Mouse (Mus musculus): ENCODE measurements at regions not wholly inside any gene's neighbourhood (a gene's known extent, or its start where the extent isn't known, plus 50 kb on each side); places are given as distances from the start of the nearest gene placed in this dataset.
A peak's percentile ranks its signal among the peaks of the same experiment; 100 is the strongest.

GRCm38 (mm10) chr9:113438394-113438793 lies 269.7 kb downstream of the Pdcd6ip start:
- no peaks in the 10 kb centered on the region for H3K27me3 ChIP-seq
- 56% methylated on average over 7 of the region's 7 CpGs for WGBS
- no peaks in the 10 kb centered on the region for H3K4me1 ChIP-seq
- no peak overlapping the region for H3K4me3 ChIP-seq
- H3K36me3 ChIP-seq (ENCODE audit: poor library complexity, severe bottlenecking), result no peaks in the 10 kb centered on the region
- H3K9me3 ChIP-seq (replicated peaks), result no peaks in the 10 kb centered on the region
- no peak for ATAC-seq
- no peak overlapping the region for H3K27ac ChIP-seq
- H3K9ac ChIP-seq, result no peak overlapping the region
- no peak overlapping the region for H3K4me2 ChIP-seq

GRCm38 (mm10) chr9:113435921-113436320 lies 272.1 kb downstream of the Pdcd6ip start:
- no peak overlapping the region for H3K4me2 ChIP-seq
- H3K36me3 ChIP-seq (ENCODE audit: poor library complexity, severe bottlenecking), result no peaks in the 10 kb centered on the region
- no peaks in the 10 kb centered on the region for H3K4me1 ChIP-seq
- no peak overlapping the region for H3K4me3 ChIP-seq
- ATAC-seq, result no peak
- H3K9me3 ChIP-seq (replicated peaks), result no peaks in the 10 kb centered on the region
- H3K27ac ChIP-seq, result no peak overlapping the region
- H3K9ac ChIP-seq, result no peak overlapping the region
- H3K27me3 ChIP-seq, result no peaks in the 10 kb centered on the region

GRCm38 (mm10) chr9:113433424-113433823 lies 274.6 kb downstream of the Pdcd6ip start:
- ATAC-seq, result no peak
- Histone ChIP-seq H3K27me3 (no peaks in the 10 kb centered on the region), H3K4me1 (no peaks in the 10 kb centered on the region), H3K27ac (no peak overlapping the region), H3K9ac (no peak overlapping the region), H3K36me3 (ENCODE audit: poor library complexity, severe bottlenecking) (no peaks in the 10 kb centered on the region), H3K9me3 (replicated peaks) (no peaks in the 10 kb centered on the region), H3K4me3 (no peak overlapping the region), H3K4me2 (no peak overlapping the region)
- 83% methylated on average over 4 of the region's 4 CpGs for WGBS

- Histone ChIP-seq H3K36me3 (ENCODE audit: poor library complexity, severe bottlenecking) (no peaks in the 10 kb centered on the region), H3K9me3 (replicated peaks) (no peaks in the 10 kb centered on the region), H3K9ac (no peak overlapping the region), H3K27ac (0 out of 2 replicates have a peak overlapping the region, but pooled peaks have one; percentile 3), H3K27me3 (no peaks in the 10 kb centered on the region), H3K4me1 (no peaks in the 10 kb centered on the region), H3K4me2 (no peak overlapping the region), H3K4me3 (no peak overlapping the region)
- ATAC-seq, result no peak
- 89% methylated on average over 9 of the region's 9 CpGs for WGBS
Measured at GRCm38 (mm10) chr9:113432601-113433179, 275.4 kb downstream of the Pdcd6ip start.

GRCm38 (mm10) chr9:113430411-113430810 lies 277.6 kb downstream of the Pdcd6ip start:
- H3K4me1 ChIP-seq, result no peaks in the 10 kb centered on the region
- H3K4me3 ChIP-seq, result no peak overlapping the region
- ATAC-seq, result no peak
- no peaks in the 10 kb centered on the region for H3K36me3 ChIP-seq (ENCODE audit: poor library complexity, severe bottlenecking)
- H3K27ac ChIP-seq, result no peak overlapping the region
- H3K9me3 ChIP-seq (replicated peaks), result no peaks in the 10 kb centered on the region
- no peak overlapping the region for H3K9ac ChIP-seq
- no peaks in the 10 kb centered on the region for H3K27me3 ChIP-seq
- 88% methylated on average over 4 of the region's 4 CpGs for WGBS
- H3K4me2 ChIP-seq, result no peak overlapping the region

- no peaks in the 10 kb centered on the region for H3K27me3 ChIP-seq
- no peak for ATAC-seq
- no peaks in the 10 kb centered on the region for H3K9me3 ChIP-seq (replicated peaks)
- H3K27ac ChIP-seq, result no peak overlapping the region
- H3K4me3 ChIP-seq, result no peak overlapping the region
- H3K36me3 ChIP-seq (ENCODE audit: poor library complexity, severe bottlenecking), result no peaks in the 10 kb centered on the region
- no peaks in the 10 kb centered on the region for H3K4me1 ChIP-seq
- H3K4me2 ChIP-seq, result no peak overlapping the region
- WGBS, result 85% methylated on average over 4 of the region's 4 CpGs
- H3K9ac ChIP-seq, result no peak overlapping the region
Measured at GRCm38 (mm10) chr9:113427281-113427680, 280.8 kb downstream of the Pdcd6ip start.

GRCm38 (mm10) chr9:113426324-113426723 lies 281.7 kb downstream of the Pdcd6ip start:
- Histone ChIP-seq H3K4me3 (no peak overlapping the region), H3K4me1 (no peaks in the 10 kb centered on the region), H3K9me3 (replicated peaks) (0 out of 2 replicates have a peak, but pooled peaks cover 3% of the 10 kb centered on the region), H3K9ac (no peak overlapping the region), H3K4me2 (no peak overlapping the region), H3K36me3 (ENCODE audit: poor library complexity, severe bottlenecking) (no peaks in the 10 kb centered on the region), H3K27ac (no peak overlapping the region), H3K27me3 (no peaks in the 10 kb centered on the region)
- 95% methylated on average over 15 of the region's 15 CpGs for WGBS
- ATAC-seq, result no peak

GRCm38 (mm10) chr9:113421645-113422044 lies 286.4 kb downstream of the Pdcd6ip start:
- Histone ChIP-seq H3K9ac (no peak overlapping the region), H3K4me1 (peaks cover 1% of the 10 kb centered on the region; the same call in 1 of the 2 replicates), H3K27me3 (no peaks in the 10 kb centered on the region), H3K4me2 (no peak overlapping the region), H3K9me3 (replicated peaks) (0 out of 2 replicates have a peak, but pooled peaks cover 3% of the 10 kb centered on the region), H3K36me3 (ENCODE audit: poor library complexity, severe bottlenecking) (no peaks in the 10 kb centered on the region), H3K4me3 (no peak overlapping the region), H3K27ac (no peak overlapping the region)
- no peak for ATAC-seq

GRCm38 (mm10) chr9:113421121-113421520 lies 286.9 kb downstream of the Pdcd6ip start:
- WGBS, result 92% methylated on average over 7 of the region's 7 CpGs
- no peak for ATAC-seq
- H3K36me3 ChIP-seq (ENCODE audit: poor library complexity, severe bottlenecking), result no peaks in the 10 kb centered on the region

GRCm38 (mm10) chr9:113419801-113420200 lies 288.3 kb downstream of the Pdcd6ip start:
- no peak for ATAC-seq
- Histone ChIP-seq H3K9me3 (replicated peaks) (0 out of 2 replicates have a peak, but pooled peaks cover 3% of the 10 kb centered on the region), H3K4me3 (no peak overlapping the region), H3K27ac (no peak overlapping the region), H3K4me1 (peaks cover 17% of the 10 kb centered on the region), H3K9ac (no peak overlapping the region), H3K4me2 (no peak overlapping the region), H3K27me3 (no peaks in the 10 kb centered on the region), H3K36me3 (ENCODE audit: poor library complexity, severe bottlenecking) (no peaks in the 10 kb centered on the region)
- WGBS, result 94% methylated on average over 1 of the region's 1 CpGs

More at GRCm38 (mm10) chr9:113421121-113421520, 286.9 kb downstream of the Pdcd6ip start:
- Histone ChIP-seq H3K4me1 (peaks cover 6% of the 10 kb centered on the region; the same call in 1 of the 2 replicates), H3K9me3 (replicated peaks) (0 out of 2 replicates have a peak, but pooled peaks cover 3% of the 10 kb centered on the region), H3K9ac (no peak overlapping the region), H3K4me3 (no peak overlapping the region), H3K4me2 (no peak overlapping the region), H3K27ac (no peak overlapping the region), H3K27me3 (no peaks in the 10 kb centered on the region)

- no peaks in the 10 kb centered on the region for H3K27me3 ChIP-seq
- H3K36me3 ChIP-seq (ENCODE audit: poor library complexity, severe bottlenecking), result no peaks in the 10 kb centered on the region
- no peak overlapping the region for H3K4me2 ChIP-seq
- no peak overlapping the region for H3K4me3 ChIP-seq
- 92% methylated on average over 3 of the region's 3 CpGs for WGBS
- 0 out of 2 replicates have a peak, but pooled peaks cover 3% of the 10 kb centered on the region for H3K9me3 ChIP-seq (replicated peaks)
- no peak overlapping the region for H3K27ac ChIP-seq
- H3K9ac ChIP-seq, result no peak overlapping the region
- no peak for ATAC-seq
- peaks cover 17% of the 10 kb centered on the region for H3K4me1 ChIP-seq
Measured at GRCm38 (mm10) chr9:113417106-113417505, 291.0 kb downstream of the Pdcd6ip start.

GRCm38 (mm10) chr9:113415511-113415931 lies 292.5 kb downstream of the Pdcd6ip start:
- Histone ChIP-seq H3K4me1 (peaks cover 17% of the 10 kb centered on the region), H3K4me2 (no peak overlapping the region), H3K27me3 (no peaks in the 10 kb centered on the region), H3K9me3 (replicated peaks) (no peaks in the 10 kb centered on the region), H3K27ac (no peak overlapping the region), H3K36me3 (ENCODE audit: poor library complexity, severe bottlenecking) (no peaks in the 10 kb centered on the region), H3K4me3 (no peak overlapping the region), H3K9ac (no peak overlapping the region)
- 17% methylated on average over 5 of the region's 5 CpGs for WGBS
- ATAC-seq, result peak; percentile 62

GRCm38 (mm10) chr9:113414690-113415089 lies 293.4 kb downstream of the Pdcd6ip start:
- no peak overlapping the region for H3K4me2 ChIP-seq
- no peak overlapping the region for H3K27ac ChIP-seq
- H3K36me3 ChIP-seq (ENCODE audit: poor library complexity, severe bottlenecking), result no peaks in the 10 kb centered on the region
- H3K9ac ChIP-seq, result no peak overlapping the region
- ATAC-seq, result no peak
- H3K9me3 ChIP-seq (replicated peaks), result no peaks in the 10 kb centered on the region
- H3K27me3 ChIP-seq, result no peaks in the 10 kb centered on the region
- WGBS, result 61% methylated on average over 1 of the region's 1 CpGs
- peaks cover 17% of the 10 kb centered on the region for H3K4me1 ChIP-seq
- no peak overlapping the region for H3K4me3 ChIP-seq

All from forebrain, embryonic 13.5 days (tissue).